Mouse (Mus musculus): ENCODE data around the gene Actr8. TPM values are rescaled to one million over a fixed set of nuclear protein-coding genes. Genes with fewer than 3 reads are reported as not detected.

Actr8 gene
- polyA plus RNA-seq, 1 experiment from 2014 or later: 51.0 TPM

Small RNAs within 50 kb of the gene (microRNA-seq; reads per million reads assigned to microRNA genes)
- 0.34 reads per million for gene Mir6947

Other genes starting within 250 kb of the Actr8 start
- 193 and 199 TPM in 2 replicates for gene Selenok, start 10.0 kb upstream of the Actr8 start, polyA plus RNA-seq (2014; fragmentation: Nextera tagmentation; extraction: Ambion mirVana)
- 0.89 and 1.0 TPM in 2 replicates for gene Il17rb, start 30.6 kb downstream of the Actr8 start, polyA plus RNA-seq (2014; fragmentation: Nextera tagmentation; extraction: Ambion mirVana)
- gene Chdh, start 30.7 kb downstream of the Actr8 start, polyA plus RNA-seq (2014; fragmentation: Nextera tagmentation; extraction: Ambion mirVana): 0.55 and 0.58 TPM in 2 replicates